Mouse (Mus musculus): Measurements from ENCODE around the gene Fam243. TPM values are rescaled to one million over a fixed set of nuclear protein-coding genes. Genes with fewer than 3 reads are reported as not detected.

The Fam243 gene
- polyA plus RNA-seq, 1 experiment from 2014 or later, result 0.05 TPM

GRCm38 (mm10) chr16:92320361-92320760 is 880 bp downstream of the Fam243 start:
- no peak for DNase-seq (ENCODE audit: low spot score)

- peak; percentile 85 for DNase-seq (ENCODE audit: low spot score)
These were observed 1.7 kb downstream of the Fam243 start for GRCm38 (mm10) chr16:92319353-92320109.

- DNase-seq (ENCODE audit: low spot score), result no peak
These were observed 5.0 kb downstream of the Fam243 start for GRCm38 (mm10) chr16:92316049-92316738.

GRCm38 (mm10) chr16:92313953-92314741 is 7.1 kb downstream of the Fam243 start:
- DNase-seq (ENCODE audit: low spot score), result peak; percentile 66

- DNase-seq (ENCODE audit: low spot score), result no peak
These were observed 12.1 kb downstream of the Fam243 start for GRCm38 (mm10) chr16:92309126-92309525.

GRCm38 (mm10) chr16:92307947-92308346 is 13.3 kb downstream of the Fam243 start:
- DNase-seq (ENCODE audit: low spot score), result no peak

GRCm38 (mm10) chr16:92305519-92305918 is 15.7 kb downstream of the Fam243 start:
- peak; percentile 40 for DNase-seq (ENCODE audit: low spot score)

- no peak for DNase-seq (ENCODE audit: low spot score)
These were observed 18.7 kb downstream of the Fam243 start for GRCm38 (mm10) chr16:92302506-92302905.

GRCm38 (mm10) chr16:92301989-92302388 is 19.3 kb downstream of the Fam243 start:
- no peak for DNase-seq (ENCODE audit: low spot score)

GRCm38 (mm10) chr16:92301412-92301806 is 19.8 kb downstream of the Fam243 start:
- DNase-seq (ENCODE audit: low spot score), result no peak

GRCm38 (mm10) chr16:92300649-92301411 is 20.4 kb downstream of the Fam243 start, which contains the start of gene Smim11:
Smim11 (plus strand) TSS chr16:92301286.
- DNase-seq (ENCODE audit: low spot score), result peak; percentile 96

- DNase-seq (ENCODE audit: low spot score), result no peak
These were observed 25.9 kb downstream of the Fam243 start for GRCm38 (mm10) chr16:92295328-92295727.

GRCm38 (mm10) chr16:92294267-92294970 is 26.8 kb downstream of the Fam243 start:
- no peak for DNase-seq (ENCODE audit: low spot score)

- DNase-seq (ENCODE audit: low spot score), result no peak
These were observed 29.1 kb downstream of the Fam243 start, which contains the start of gene Kcne2 for GRCm38 (mm10) chr16:92292101-92292500. Kcne2 (plus strand) TSS chr16:92292389.

GRCm38 (mm10) chr16:92290045-92290444 is 31.2 kb downstream of the Fam243 start:
- no peak for DNase-seq (ENCODE audit: low spot score)

- no peak for DNase-seq (ENCODE audit: low spot score)
These were observed 32.5 kb downstream of the Fam243 start for GRCm38 (mm10) chr16:92288778-92289177.

GRCm38 (mm10) chr16:92286609-92287008 is 34.6 kb downstream of the Fam243 start:
- peak; percentile 74 for DNase-seq (ENCODE audit: low spot score)

GRCm38 (mm10) chr16:92285068-92285467 is 36.2 kb downstream of the Fam243 start:
- no peak for DNase-seq (ENCODE audit: low spot score)

- DNase-seq (ENCODE audit: low spot score), result no peak
These were observed 38.6 kb downstream of the Fam243 start for GRCm38 (mm10) chr16:92282671-92283070.

- DNase-seq (ENCODE audit: low spot score), result no peak
These were observed 45.7 kb downstream of the Fam243 start for GRCm38 (mm10) chr16:92275526-92275925.
